Mouse (Mus musculus) megakaryocyte-erythroid progenitor cell, adult 5-6 weeks (primary cell): ENCODE measurements around the gene Cd164l2. TPM values are rescaled to one million over a fixed set of nuclear protein-coding genes. Genes with fewer than 3 reads are reported as not detected.

Experiments used
- ATAC-seq: replicated peaks from 2 replicates; pipeline ENCODE4 v1.8.0; 2016; ENCODE audit warnings: mild to moderate bottlenecking, inconsistent platforms; ENCODE audit not compliant: severe bottlenecking, poor library complexity, low FRiP score, low TSS enrichment
- total RNA-seq, 2 experiments: library from RNA; stranded (forward) in 1 of 2; stranded (reverse) in 1 of 2; fragments of 200-1000, 215-1000 nt in 1 of 2; fragments of >200 nt in 1 of 2; fragmentation: Nextera tagmentation in 1 of 2; gene quantifications; 2 replicates each; pipeline ENCODE4 v1.2.3; 2014 to 2017

Gene Cd164l2
- total RNA-seq, 2 experiments from 2014 or later: not detected

DNA sequence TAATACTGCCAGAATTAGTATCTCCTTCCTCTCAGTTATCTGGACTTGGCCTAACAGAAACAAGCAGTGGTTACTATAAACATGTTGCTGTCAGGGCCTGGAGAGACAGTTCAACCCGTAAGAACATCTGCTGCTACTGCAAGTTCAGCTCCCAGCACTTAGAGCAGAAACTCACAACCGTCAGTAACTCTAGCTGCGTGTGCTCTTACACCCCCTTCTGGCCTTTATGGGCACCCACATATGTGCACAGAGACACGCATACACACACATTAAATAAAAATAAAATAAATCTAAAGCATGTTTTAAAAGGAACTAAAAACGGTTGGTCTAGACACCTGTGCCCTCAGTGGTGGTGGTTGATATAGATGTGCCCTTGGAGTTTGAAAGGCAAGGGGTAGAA lies 25.1 kb upstream of the Cd164l2 start:
- no peak for ATAC-seq

DNA sequence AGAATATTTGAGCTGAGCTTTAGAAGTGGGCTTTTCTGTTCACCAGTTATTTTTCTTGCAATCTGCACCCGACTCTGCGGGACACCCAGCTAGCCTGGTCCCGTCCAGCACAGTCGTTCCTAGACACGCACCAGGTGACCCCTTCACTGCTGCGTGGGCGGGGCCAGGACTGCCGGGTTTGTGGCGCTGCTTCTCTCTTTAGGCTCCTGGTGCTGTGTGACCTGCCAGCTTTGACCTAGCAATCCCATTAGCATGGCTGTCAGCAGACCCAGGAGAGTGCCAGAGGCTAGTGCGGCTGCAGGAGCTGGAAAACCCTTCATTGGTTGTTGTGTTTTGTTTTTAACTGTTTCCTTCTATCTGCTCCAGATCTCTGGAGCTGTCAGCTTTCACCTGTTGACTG lies 22.5 kb upstream of the Cd164l2 start:
- no peak for ATAC-seq

DNA sequence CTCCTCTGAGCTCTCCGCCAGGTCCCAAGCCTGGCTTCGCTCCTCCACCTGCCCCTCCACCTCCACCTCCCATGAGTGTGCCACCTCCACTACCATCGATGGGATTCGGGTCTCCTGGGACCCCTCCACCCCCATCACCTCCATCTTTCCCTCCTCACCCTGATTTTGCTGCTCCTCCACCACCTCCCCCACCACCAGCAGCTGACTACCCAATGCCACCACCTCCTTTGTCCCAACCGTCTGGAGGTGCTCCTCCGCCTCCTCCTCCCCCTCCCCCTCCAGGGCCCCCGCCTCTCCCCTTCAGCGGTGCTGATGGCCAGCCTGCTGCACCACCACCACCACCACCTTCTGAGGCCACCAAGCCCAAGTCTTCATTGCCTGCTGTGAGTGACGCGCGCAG lies 17.4 kb upstream of the Cd164l2 start:
- no peak for ATAC-seq

DNA sequence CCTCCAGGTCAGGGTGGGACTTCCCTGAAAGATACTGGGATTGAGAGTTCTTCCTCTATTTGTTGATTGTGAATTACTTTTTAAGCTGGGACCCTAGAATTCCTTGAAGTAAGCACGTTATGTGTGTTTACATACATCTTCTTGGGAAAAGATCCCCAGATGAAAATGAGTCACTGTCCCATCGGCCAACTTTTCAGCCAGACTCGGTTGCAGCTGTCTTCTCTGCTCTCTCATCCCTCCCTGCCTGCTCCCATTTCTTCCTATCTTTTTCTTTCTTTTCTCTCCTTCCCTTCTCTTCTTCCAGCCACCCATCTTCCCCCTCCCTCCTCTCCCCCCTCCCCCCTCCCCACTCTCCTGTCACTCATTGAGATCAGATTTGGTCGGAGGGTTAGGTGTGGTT lies 16.9 kb upstream of the Cd164l2 start:
- no peak for ATAC-seq

DNA sequence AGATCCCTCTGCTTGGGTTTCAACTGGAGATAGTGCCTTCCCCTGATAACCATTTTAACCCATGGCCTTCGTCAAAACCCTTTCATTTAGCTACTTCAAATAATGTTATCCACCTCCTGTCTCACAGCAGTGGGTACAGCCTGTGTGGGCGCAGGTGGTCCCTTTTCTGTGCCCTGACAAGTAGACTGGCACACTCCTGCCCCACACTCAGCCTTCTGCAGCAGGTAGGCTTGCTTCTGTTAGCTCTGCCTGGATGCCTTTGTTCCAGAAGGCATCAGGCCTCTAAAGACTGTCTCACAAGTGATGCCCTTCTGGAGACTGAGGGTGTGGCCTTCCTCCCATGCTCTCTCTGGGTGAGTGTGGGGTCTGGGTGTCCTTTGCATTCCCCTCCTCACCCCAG lies 15.8 kb upstream of the Cd164l2 start:
- ATAC-seq: no peak

DNA sequence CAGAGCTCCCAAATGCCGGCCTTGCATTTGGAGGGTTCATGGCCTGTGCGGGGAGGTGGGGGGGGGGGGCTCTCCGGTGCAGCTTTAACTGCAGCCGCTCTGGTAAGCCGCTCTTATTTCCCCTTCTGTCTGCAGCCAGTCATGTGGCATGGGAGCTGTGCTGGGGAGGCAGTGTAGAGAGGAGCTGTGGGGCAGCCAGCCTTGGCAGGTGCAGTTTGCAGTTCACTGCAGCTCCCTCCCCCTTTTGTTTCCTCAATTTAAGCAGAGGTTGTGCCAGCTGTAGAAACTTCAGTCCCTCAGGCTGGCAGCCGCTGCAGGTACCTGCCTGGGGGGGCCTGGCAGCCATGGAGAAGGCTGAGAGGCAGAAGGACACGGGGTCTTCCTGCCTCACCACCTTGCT lies 15.1 kb upstream of the Cd164l2 start:
- ATAC-seq: no peak

DNA sequence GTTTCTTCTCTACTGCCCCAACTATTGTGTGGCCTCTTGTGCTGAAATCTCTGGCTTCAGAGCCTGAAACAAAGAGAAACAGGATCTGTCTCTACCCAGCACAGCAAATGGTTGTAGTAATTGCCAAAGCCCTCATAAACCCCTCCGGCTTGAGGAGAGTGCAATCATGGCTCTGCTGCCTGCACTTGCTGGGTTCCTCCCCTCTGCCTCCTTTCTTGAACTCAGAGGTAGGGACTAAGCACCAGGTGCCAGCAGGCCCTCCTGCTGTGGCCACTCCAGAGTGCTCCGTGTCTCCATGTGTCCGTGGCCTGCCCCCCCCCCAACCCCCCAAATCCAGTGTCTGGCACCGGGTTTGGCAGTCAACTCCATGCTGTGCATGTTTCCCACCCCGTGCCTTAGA lies 14.6 kb upstream of the Cd164l2 start:
- no peak for ATAC-seq

DNA sequence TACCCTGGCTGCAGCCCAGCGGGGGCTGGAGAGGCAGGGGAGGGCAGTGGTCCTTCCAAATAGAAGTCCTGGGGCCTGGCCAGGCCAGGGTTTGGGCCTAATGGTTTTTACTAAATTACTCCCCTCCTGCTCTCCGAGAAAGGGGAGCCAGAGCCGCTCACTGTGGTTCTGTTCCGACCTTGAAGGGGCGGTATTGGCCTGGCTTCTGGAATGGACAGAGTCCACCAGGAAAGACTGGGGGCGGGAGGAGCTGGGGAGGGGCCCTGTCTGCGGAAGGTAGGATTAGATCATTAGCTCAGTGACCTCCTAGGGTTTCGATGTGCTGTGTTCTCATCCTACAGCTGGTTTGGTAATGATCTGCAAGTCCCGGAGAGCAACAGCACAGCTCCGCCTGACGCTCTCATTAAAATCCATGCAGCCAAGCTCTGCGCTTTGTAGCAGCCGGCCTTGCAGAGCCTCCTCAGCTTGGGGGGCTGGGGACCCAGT lies 14.1 kb upstream of the Cd164l2 start:
- no peak for ATAC-seq

DNA sequence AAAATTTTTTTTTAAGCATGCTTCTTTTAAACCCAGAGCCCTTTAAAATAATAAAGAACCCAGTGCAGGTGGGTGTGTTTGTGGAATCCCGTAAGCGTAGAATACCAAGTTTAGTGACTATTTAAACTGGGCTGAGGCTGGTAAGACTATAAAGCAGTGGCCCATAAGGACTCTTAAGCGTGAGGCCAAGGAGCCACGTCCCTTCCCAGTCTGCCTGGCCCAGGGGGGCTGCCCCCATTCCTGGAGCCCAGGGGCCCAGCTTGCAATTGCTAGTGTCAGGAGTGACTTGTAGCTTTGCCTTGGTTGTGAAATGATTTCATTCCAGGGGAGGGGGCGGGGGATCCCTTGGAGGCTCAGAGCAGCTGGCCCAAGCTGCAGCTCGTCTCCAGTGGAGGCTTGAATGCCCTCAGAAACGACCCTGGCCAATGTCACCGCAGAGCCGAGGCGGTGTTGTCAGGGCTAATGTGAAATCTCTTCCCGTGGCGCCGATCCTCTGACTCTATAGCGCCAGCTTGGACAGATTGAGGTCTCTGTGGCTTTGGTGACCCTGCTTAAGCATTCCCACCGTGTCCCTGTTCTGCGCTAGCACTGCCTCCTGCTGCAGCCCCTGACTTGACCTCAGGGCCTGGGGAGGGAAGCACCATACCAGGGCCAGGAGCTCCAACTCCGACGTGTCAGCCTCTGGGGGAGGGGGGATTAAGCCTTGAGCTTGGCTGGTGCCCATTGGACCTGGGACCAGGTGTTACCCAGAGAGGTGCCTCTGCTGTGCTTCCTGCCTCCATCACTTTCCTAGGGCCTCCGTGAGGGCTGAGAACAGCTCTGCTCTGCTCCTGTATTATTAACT lies 13.4 kb upstream of the Cd164l2 start:
- no peak for ATAC-seq

DNA sequence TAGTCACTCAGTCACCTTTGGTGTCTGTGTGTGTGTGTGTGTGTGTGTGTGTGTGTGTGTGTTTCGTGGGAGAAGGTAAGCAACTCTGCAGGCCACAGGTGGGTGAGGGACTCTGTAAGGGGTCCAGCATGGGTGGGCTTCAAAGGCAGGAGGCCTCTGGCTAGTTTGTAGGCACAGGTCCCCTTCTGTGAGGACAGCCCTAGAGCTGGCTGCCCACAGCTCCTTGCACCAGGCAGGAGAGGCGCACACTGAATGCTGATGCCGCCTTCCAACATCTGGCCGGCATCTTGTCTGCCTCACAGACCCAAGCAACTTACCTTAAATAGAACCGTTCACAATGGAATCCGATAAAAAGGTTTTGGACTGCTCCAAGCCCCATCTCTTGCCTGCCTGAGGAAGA lies 12.2 kb upstream of the Cd164l2 start:
- no peak for ATAC-seq

DNA sequence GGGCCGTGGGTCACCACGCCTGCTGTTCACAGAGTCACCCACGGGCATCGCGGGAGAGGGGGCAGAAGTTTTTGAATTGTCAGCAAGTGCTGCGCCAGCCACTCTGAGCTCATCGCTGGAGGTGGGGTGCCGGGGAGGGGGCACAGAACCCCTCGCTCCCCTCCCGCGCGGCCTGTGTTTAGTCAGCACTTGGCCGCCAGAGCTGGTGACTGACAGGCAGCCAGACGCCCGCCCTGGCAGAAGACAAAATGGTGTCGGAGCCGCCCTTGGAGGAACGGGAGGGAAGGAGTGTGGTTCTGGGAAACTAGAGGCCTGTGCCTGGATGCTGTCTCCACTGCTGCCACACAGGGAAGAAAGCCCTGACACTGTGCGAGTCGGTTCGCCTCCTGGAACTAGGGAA lies 11.6 kb upstream of the Cd164l2 start:
- no peak for ATAC-seq

DNA sequence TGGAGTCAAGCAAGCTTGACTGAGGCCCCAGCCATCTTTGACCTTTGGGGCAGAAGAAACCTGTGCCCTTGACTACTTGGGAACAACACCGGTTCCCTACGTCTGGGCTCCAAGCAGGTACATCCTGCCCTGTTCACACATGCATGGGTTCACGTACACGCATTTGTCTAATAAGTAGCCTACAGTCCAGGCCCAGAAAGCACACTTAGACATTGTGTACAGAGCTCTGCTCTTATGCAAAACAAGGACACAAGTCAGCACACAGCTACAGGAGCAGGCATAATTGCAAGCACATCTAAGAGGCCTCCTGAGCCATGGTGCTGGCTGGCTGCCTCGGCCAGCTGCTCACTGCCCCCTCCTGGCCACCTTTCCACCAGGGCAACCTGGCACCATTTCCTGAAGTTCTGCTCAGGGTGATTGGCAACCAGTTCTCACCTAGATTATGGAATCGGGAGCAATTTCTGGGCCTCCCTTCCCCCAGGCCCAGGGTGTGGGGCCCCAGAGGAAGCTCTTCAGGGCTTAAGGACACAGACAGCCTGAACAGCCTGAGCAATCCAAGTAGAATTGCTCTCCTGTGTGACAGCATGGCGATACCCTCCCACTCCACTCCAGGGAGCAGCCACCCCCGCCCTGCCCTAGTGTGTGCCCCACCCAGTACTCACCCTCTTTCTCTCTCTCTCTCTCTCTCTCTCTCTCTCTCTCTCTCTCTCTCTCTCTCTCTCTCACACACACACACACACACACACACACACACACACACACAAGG lies 10.7 kb upstream of the Cd164l2 start:
- peak; percentile 50; the same call in 1 of the 2 replicates for ATAC-seq

DNA sequence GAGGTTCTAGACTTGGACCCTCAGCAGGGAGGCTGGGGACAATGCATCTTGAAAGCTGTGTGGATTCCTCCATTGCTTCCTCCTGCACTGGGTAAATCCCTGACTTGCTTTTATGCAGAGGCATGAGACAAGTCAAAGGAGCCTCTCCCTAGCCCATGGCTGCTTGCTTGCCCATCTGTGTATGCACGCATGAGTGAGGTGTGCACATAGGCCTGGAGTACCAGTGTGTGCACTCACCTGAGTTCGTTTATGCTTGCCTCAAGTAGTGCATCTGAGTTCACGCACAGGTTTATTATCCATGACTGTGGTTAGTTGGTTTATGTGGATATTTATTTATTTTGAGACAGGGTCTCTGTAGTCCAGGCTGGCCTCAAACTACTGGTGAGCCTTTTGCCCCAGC lies 9.7 kb upstream of the Cd164l2 start:
- no peak for ATAC-seq

DNA sequence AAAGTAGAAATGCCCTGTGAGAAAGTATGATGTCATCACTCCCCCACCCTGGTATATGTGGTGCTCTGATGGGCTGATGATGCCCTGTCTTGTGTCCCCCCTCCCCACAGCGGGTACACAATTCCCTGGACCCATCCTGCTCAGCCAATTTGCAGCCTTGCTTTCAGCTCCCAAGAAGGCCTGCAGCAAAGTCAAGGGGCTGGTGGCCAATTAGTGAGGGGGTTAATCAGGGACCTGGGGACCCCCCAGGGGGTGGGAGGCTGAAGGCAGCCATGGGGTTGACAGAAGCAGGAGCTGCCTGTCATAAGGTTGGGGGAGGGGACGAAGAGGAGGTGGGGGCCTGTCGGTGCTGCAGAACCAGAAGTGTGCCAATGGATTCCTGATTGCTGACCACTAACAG lies 8.3 kb upstream of the Cd164l2 start:
- ATAC-seq: no peak

DNA sequence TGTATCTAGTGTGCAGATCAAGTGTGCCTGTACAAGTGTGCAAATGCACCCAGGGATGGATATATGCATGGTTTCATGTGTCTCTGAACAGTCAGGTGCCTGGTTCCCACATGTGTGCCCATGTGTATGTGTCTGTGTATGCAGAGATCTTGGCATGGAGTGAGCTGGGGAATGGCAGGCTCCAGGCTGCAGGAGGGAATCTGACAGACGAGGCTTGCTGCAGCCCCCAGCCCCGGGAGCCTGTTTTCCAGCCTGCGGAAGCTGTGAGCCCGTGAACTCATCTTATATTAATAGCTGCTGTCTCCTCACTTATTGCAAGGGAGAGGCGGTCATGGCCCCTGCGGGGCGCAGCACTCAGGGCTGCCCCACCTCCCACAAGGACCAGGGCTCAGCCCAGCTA lies 7.6 kb upstream of the Cd164l2 start:
- no peak for ATAC-seq

DNA sequence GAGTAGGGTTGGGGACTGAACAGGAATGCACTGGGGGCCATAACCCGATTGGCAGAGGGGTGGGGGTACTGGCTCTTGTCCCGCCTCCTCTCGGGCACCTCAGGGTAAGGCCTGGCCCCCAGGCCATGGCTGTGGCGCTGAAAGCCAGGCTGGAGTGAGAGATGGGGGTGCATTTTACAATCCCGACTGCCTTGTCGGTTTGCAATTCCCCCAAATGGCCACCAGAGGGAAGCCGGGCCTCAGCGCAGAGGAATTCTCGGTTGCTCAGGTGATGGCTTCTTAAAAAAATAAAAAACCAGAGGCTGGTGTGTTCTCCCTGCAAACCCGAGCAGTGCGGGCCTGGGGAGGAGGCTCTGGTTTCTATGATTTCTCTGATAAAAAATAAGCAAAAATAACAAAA lies 2.6 kb upstream of the Cd164l2 start:
- peak; percentile 46 for ATAC-seq

DNA sequence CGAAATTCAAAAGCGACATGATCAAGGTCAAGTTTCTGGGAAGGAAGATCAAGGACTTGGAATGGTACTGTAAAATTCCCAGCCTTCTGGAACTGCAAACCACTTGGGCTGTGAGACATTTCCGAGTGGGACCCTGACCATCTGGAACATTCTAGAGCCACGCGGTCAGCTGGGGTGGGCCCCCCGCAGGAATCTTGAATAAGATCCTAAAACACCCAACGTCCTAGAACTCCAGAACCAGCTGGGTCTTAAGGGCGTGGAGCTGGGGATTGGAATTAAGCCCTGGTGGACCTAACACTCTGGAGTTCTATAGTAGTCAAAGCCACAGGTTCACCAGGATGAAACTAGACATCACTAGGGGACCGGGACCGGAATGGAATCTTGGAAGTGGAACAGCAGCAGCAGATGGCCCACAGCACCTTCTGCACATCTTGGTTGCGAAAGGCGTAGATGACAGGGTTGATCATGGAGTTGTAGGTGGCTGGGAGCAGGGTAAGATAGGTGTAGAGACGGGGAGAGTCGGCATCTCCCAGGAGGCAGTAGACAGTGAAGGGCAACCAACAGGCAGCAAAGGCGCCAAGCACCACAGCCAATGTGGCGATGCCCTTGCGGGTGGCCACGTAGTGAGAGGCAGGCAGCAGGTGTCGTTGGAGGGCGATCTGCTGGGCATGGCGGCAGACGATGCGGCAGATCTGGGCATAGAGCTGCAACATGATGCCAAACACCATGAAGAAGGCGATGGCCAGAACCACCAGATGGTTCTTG lies 1.7 kb upstream of the Cd164l2 start:
- ATAC-seq: no peak

DNA sequence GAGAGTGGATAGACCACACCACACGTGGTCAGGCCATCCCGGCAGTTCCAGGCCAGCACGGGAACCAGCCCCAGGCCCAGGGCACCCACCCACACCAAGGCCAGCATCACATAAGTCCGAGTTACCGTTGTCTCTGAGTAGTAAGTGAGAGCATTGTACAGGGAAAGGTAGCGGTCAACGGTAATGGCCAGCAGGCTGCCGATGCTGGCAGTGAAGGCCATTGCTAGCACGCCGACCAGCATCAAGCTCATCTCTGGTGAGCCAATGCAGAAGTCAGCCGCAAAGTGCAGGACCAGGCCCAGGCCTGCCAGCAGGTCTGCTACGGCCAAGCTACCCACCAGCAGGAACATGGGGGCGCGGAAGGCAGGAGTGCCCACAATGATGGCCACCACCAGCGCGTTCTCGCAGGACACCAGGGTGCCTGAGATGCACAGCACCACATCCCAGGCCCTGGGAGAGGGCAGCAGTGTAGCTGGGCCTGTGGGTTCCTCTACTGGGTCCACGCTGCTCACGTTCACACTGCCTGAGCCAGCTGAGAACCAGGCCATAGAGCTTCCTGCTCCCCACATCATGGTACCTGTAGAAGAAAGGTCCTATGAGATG lies 1.0 kb upstream of the Cd164l2 start:
- ATAC-seq: no peak

DNA sequence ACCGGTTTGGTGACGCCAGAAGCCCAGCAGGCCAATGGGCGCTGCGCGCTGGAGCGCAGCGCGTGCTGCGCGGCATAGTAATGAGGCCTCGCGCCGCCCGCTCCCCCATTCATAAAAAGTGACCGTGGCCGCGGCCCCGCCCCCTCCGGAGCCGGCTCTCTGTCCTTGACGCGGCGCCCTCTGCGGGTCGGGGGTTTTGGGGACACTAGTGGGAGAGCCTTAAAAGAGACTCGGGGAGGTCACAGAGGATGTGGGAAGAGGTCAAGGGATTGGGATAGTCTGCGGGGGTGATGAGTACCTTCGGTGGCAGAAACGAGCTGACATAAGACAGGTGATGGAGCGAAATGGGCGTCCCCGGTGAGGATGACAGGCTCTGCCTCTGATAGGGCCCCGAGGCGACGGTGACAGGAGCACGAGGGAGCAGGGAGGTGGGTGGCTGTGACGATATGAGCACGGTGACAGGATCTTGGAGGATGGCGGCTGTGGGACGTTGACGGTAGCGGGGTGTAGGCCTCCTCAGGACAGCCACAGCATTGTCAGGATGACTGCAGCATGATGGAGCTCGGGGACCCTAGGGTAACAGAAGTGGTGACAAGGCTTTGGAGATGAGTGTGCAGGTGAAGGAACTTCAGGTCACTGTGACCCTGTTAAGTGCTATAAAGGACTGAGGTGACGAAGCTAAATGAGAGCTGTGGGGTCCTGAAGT lies 784 bp downstream of the Cd164l2 start:
- peak; percentile 71 for ATAC-seq
